Mouse (Mus musculus): ENCODE results near the gene Ulk4.
"Not testable (repeated sequence)": the region's sequence is repeated elsewhere in the genome, so short reads cannot be mapped to it uniquely, and the experiment has no call there.

GRCm38 (mm10) chr9:121240242-121240641, 36.8 kb downstream of the Ulk4 start:
- TF ChIP-seq POLR2A (IDR thresholded peaks at IDR 0.05; ENCODE audit: extremely low read depth, insufficient read depth, low read length) = not testable (repeated sequence)
- peak; percentile 64 for TF ChIP-seq CTCF (IDR thresholded peaks at IDR 0.05; ENCODE audit: extremely low read depth, insufficient read depth, low read length)
